Mouse (Mus musculus): ENCODE measurements at regions not wholly inside any gene's neighbourhood (a gene's known extent, or its start where the extent isn't known, plus 50 kb on each side); places are given as distances from the start of the nearest gene placed in this dataset.

- no peak for DNase-seq (ENCODE audit: low spot score in 2 of 2)
These were observed 272.9 kb downstream of the Cox7c start for GRCm38 (mm10) chr13:85773848-85774247.

GRCm38 (mm10) chr13:85771027-85771681, 275.6 kb downstream of the Cox7c start:
- DNase-seq (ENCODE audit: low spot score in 2 of 2), result no peak

GRCm38 (mm10) chr13:85770538-85770937, 276.2 kb downstream of the Cox7c start:
- no peak for DNase-seq (ENCODE audit: low spot score in 2 of 2)

GRCm38 (mm10) chr13:85768520-85768919, 278.2 kb downstream of the Cox7c start:
- no peak for DNase-seq (ENCODE audit: low spot score in 2 of 2)

- DNase-seq (ENCODE audit: low spot score in 2 of 2), result peak in 1 of 2 experiments; percentile 19
These were observed 322.1 kb downstream of the Cox7c start for GRCm38 (mm10) chr13:85724616-85725015.

GRCm38 (mm10) chr13:85724105-85724504, 322.6 kb downstream of the Cox7c start:
- DNase-seq (ENCODE audit: low spot score in 2 of 2), result peak in 1 of 2 experiments; percentile 7

- DNase-seq (ENCODE audit: low spot score in 2 of 2), result no peak
These were observed 326.4 kb downstream of the Cox7c start for GRCm38 (mm10) chr13:85720314-85720713.

GRCm38 (mm10) chr13:85715883-85716498, 330.7 kb downstream of the Cox7c start:
- DNase-seq (ENCODE audit: low spot score in 2 of 2), result no peak

- no peak for DNase-seq (ENCODE audit: low spot score in 2 of 2)
These were observed 354.3 kb downstream of the Cox7c start for GRCm38 (mm10) chr13:85692374-85692773.

All from natural killer cell, adult 2 months (primary cell).